Mouse (Mus musculus) forelimb bud, embryonic 11.5 days (tissue): Measurements from ENCODE around the gene Akap2.
A peak's percentile ranks its signal among the peaks of the same experiment; 100 is the strongest.

Experiments used
- DNase-seq: peaks from one replicate; pipeline ENCODE4 v3.0.0-alpha.2; 2012; ENCODE audit warnings: low read depth, low spot score

Akap2 gene

DNA sequence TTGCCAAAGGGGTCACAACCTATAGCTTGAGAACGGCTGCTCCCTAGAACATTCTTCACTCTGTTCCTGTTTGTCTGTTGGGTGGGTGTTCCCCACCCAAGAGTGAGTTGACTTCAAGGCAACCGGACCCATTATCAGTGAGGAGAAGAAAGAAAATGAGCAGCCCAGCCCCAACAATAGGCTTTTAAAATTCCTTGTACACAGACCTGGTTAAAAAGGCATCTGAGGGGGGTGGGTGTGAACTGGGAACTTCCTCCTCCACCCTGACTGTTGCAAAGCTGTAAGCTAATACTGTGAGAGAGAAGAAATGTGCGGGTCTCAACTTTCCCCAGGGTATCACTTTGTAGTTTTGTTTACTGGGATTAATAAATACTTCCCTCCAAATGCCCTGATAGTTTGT, 77.1 kb downstream of the Akap2 start:
- no peak for DNase-seq

DNA sequence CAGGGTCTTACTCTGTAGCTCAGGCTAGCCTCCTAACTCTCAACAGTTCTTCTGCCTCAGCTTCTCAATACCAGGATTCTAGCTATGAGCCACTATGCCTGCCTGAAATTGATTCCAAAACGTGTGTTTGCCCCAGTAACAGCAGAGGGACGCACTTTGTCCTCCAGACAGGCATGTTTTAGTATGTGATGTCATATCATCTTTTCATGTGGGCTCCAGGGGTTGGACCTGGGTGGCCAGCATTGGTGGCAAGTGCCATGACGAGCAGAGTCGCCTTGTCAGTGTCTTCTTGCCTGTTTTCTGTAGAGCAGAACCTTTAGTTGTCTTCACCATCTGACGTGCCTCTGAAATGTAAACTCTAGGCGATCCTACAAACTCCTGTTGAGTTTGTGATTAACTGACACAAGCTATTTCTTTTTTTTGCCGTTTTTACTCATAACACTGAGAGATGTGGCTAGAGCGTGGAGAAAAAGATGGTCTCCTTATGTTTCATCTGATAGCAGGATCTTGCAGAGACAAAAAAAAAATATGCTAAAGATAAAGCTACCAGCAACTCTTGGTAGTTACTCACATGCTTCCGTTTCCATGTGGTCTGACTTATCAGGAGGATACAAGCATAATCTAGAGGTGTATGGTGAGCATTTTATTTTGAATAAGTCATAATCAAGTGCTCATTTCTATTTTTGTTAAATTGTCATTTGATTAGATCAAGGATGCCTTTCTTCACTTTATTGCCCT, 80.3 kb downstream of the Akap2 start:
- no peak for DNase-seq

DNA sequence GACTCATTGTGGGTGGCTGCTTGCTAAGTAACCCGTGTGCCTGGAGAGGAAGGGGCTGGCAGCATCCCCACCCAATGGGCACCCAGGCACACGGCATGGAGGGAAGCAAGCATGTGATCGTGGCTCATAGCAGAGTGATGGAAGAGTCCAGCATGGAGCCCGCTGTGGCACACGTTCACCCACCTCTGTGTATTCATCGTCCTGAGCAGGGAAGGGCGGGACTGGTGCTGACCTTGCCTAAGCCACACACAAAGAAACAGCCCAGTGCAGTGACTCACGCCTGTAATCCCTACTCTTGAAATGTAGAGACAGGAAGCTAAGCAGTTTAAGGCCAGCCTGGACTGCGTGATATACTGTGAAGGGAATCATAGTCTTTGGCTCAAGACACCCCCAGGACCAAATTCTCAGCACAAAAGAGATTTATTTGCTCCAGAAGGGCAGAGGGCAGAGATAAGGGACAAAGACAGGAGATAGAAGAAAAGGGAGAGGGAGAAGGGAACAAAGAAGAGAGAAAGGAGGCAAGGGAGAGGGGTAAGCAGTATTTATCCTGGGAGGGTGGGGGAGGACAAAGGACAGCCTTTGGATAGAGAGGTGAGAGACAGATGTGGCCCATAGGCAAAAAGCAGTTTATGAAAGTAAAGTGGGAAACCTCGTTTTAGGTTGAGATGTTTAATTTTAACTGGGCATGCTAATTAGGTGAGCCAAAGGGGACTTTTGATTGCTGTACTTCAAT, 81.0 kb downstream of the Akap2 start:
- no peak for DNase-seq

DNA sequence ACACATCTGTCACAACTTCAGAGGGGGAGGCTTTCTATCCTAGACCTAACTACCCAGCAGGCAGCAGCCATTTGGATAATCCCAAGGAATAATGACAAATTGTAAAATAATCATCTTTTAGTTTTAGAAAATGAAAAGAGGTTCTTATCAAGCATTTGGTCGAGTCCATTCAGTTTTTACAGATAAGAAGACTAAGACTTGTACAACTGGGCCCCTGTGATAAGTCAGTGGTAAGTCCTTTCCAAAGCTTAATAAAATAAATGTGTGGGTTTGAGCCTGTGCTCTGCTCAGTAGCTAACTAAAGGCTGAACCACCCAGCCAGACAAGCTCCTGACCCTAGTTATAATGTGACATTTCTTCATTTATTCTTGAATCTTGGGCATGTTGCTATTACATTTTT, 81.8 kb downstream of the Akap2 start:
- no peak for DNase-seq

DNA sequence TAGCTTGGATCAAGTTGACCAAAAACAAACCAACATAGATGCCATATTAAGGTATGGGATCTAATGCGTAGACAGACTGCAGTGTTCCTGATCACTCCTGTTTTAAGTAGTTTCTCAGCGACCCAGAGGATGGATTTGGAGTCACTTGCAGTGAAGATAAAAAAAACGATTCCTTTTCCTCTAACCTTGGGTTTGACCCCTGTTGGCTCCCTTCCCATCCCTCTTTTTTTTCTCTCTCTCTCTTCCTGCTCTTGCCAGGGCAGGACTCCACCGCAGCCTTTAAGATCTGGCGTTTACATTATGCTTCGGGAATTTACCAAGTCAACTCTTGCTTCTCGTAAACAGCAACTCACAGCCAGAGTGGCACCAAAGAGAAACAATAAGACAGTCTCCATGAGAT, 83.8 kb downstream of the Akap2 start:
- no peak for DNase-seq

DNA sequence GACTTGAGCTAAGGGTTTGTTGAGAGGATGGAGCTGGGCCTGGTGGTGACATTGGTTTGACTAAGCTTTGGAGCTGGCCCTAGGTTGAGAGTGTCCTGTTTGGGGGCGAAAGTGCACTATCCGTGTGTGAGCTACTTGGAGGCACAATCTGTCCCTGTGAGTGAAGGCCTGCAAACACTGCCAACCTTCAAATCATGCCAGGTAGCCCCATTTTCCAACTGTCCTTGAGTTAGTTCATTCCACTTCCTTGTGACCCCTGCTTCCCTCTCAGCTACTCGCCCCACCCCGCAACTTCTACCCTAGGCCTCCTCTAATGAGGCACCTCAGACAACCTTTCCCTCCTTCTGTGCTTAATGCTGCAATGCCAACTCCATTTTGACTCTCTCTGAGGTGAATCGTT, 84.5 kb downstream of the Akap2 start:
- no peak for DNase-seq

DNA sequence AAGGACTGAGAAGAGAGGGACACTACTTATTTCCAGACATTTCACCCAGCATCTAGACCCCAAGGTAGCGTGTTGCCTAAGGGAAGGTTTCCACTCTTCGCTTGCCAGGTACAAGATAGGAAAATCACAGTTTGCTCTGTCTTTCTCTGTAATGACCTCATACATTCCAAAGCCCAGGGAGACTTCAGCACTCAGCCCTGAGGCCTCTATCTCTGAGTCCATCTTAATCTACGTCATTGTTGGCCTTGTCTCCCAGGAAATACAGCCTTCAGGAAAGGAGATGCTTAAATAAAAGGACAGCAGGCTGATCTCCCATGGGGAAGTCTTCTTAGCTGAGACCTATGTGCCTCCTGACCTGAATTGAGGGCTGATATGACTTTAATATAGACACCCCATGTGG, 85.0 kb downstream of the Akap2 start:
- DNase-seq = no peak

DNA sequence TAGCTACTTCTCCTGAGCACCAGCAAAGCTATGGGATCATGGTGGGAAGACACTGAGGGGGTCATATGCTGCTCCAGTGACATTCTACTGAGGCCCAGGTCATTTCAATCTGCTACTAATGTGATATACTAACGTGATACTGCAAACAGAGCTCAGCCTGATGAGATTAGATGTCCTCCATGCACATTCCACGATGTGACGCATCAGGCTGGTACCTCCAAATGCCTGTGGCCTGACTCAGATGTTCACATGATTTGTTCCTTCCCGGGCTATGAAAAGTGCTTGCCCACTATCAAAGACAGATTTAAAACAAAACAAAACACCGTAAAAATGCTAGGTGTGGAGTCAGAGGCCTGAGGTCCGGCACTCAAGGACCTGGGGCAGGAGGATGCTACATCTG, 87.4 kb downstream of the Akap2 start:
- DNase-seq = no peak

DNA sequence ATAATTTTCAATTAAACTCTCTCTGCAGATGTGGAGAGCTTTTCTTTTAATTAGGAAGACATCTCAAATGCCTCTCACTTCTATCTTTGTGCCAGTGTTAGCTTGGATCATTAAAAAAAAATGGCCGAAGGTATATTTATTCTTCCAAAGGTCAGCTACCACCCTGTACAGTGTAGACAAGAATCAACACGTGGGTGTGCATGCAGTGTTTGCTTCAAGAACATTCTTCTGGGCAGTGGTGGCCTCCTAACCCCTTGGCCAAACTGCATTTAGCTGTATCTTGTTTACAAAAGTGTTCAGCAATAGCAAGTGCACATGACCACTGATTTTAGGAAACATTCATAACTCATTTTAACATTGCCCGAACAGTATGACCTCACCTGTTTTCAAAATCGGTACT, 92.0 kb downstream of the Akap2 start:
- no peak for DNase-seq

DNA sequence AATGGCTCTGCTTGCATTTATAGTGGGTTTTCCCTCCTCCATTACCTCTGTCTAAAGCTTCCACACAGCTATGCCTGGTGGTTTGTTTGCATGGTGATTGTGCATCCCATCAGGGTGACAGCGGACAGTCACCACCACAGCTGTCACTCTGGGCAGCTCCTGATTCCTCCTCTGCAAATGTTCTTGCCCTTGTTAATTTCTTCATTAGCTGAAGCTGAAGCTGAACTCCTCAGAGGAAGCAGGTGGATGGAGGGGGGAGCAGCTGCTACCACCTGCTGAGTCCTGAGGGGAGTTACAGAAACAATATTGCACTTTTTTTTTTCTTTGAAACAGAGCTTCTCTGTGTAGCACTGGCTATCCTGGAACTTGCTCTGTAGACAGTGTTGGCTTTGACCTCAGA, 94.6 kb downstream of the Akap2 start:
- DNase-seq = no peak

DNA sequence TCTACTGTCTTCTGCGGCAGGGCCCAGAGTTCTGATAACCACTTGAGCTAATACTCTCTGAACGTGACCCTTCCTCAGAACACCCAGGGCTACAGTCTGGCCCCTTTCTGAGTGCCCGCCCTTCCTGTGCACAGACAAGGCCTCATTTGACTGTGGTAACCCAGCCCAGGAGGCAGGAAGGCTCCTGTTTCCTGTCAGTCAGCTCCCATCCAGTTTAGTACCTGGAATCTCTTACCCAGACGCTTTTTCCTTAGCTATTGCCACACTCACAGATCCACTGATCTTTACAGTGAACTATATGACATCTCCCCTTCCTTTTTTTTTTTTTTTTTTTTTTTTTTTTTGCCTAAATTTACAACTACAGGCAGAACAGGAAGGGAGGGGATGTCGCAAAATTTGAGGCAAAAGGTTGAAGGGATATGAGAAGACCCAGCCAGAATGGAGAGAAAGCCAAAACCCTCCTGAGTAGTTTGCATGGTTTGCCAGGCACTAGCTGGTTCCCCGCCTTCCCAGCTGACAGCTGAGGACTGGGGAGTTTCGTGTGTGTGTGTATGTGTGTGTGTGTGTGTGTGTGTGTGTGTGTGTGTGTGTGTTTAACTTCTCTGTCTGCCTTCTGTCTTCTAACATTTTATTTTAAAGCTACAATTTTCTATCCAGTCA, 95.6 kb downstream of the Akap2 start:
- no peak for DNase-seq

DNA sequence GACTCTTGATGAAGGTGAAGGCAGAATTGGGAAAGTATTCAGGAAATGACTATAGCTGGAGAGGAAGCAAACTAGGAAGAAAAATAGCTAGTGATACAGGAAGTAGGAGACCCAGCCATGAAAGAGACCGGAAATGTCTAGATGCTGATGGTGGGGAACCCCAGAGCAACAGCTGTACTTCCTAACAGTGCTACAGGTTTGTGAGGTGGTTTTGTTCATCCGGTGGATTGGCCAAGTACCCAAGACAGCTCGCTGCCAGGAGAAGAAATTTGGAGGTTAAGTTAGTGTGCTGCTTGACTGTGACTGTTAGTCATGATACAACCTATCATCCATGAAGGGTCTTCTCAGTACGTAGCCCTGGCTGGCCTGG, 96.1 kb downstream of the Akap2 start:
- no peak for DNase-seq

DNA sequence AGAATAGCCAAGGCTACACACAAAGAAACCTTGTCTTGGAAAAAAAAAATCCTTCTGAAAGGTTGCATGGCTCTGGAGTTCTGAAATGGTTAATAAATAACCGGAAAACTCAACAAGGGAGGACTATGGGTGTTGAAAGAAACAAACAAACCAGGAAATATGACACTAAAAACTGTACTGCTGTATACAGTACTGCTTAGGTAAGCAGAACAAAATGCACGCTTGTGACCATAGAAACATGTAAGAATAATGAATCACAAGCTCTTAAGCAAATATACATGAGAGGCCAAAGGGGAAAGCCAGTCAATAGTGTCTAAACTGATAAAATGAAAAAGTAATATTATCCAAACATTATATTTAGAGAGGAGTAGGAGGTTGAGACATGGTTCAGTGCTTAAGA, 97.9 kb downstream of the Akap2 start:
- DNase-seq = no peak

DNA sequence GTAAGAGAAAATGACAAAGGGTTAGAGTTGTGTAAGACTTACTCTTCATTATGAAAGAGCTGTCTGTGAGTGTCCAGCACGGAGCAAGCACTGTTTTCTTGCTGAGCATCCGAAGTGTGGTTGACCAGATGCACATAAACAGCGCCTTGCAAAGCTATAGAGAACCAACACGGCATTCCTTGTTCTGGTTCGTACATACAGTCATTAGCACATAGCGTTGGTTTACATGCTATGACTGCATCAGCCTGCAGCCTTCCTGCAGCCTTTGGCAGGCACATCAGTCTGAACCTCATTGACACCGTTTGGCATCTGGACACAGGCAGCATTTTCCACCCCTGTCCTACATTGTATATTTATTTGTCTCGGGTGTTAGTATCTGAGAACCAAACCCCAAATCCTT, 98.7 kb downstream of the Akap2 start:
- no peak for DNase-seq

DNA sequence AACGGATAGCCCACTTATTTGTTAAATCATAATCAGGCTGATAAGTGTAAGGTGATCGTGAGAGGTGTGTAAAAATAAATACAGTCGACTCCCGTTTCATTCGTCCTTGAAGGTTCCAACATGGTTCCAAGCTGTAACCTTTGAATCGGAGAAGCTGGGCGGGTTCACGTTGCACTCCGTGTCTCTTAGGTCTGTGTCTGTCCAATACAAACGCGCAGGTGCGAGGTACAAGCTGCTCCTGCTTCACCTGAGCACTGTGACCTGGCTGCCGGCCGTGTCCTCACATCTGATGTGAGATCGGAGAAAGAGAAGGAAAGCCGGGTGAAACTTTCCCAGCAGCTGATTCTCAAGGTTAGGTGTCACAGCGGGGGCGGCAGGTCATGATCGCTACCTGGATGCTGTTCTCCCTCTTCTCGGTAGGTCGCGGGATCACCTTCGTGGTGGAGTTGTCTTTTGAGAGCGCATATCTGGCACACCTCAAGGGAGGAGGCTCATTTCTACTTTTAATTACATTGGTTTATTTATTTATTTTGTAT, 103.5 kb downstream of the Akap2 start:
- no peak for DNase-seq

DNA sequence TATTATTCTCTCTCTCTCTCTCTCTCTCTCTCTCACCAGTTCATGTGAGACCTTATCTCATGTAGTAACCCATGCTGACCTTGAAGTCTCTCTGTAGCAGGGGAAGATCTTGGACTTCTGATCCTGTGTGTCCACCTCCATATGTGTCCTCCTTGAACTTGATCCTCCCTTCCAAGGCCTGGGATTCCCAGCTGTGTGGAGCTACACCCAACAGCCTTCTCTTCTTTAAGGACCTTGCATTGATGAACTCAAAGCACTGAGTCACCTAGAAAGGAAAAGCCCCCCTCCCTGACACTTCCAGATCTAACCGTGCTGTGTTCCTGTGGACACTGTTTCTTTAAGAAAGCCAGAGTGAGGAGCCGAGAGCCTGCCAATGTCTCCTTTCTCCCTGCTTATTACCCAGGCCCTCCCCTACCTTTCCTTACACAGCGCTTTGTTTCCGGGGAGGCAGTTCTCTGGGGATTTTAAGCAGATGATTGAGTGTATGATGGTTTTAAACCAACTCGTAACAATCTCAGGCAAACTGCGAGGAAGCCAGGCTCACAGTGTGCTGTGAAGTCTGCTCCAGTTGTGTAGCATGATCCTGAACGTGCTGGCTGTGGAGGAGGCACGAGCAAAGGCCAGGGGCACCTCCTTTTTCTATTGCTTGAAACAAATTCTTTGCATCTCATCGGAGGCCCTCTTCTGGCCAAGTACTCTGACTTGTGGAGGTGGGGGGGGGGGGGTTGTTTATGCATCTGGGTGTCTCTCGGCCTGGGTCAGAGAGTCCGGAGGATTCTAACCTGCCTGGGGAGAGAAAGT, 104.3 kb downstream of the Akap2 start:
- DNase-seq = no peak

DNA sequence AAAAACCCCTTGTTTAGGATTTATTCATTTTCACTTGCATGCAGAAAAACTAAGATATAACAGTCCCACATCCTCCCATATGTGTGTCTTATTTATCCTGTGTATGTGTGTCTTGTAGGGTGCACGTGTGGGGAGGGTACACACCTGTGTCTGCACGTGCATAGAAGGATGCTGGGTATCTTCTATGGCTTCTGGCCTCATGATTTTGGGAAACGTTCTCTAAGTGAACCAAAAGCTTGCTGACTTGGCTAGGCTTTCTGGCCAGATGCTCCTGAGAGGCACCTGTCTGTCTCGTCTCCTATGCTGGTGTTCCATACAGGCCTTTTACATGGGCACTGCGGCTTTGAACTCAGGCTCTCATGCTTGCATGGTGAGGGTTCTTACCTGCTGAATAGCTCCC, 105.2 kb downstream of the Akap2 start:
- no peak for DNase-seq

DNA sequence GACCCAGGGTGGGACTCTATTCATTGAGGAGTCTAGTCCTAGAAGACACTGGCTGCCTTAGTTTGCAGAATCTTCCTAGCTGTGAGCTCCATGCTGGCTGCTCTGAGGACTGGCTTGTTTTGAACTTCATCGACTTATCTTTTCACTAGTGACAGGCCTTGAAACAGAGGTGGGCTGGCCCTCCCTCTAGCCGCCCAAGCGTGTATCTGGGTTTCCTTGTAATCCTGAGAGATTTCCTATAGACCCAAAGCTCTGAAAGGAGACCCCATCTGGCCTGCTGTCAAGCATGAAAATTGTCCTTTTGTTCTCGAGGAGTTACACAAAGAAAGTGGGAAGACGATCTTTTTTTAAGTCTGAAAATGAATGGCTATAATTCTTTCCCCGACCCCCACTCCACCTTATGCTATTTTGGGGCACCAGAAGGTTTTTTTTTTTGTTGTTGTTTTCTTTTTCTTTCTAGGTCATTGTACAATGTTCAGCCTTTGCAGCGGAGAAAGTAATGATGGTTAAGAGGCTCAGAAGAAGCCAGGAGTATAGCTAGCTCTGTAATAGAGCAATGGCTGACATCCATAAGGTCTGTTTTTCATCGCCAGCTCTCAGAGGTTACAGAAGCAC, 107.3 kb downstream of the Akap2 start:
- DNase-seq = no peak

DNA sequence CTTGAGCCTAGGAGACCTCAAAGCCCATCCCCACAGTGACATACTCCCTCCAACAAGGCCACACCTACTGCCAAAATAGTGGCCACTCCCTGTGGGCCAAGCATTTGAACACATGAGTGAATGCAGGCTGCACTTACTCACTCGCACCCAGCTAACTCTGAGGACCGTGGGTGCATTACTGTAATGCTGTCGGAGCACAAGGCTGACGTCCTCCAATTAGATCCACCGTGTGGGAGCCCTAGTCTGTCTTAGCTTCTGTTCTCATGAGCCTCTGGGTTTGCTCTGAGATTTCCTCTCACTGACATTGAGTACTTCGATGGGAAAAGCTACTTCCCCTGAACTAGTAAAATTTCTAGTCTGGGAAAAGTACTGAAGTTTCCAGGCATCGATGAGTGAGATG, 108.8 kb downstream of the Akap2 start:
- DNase-seq = no peak

DNA sequence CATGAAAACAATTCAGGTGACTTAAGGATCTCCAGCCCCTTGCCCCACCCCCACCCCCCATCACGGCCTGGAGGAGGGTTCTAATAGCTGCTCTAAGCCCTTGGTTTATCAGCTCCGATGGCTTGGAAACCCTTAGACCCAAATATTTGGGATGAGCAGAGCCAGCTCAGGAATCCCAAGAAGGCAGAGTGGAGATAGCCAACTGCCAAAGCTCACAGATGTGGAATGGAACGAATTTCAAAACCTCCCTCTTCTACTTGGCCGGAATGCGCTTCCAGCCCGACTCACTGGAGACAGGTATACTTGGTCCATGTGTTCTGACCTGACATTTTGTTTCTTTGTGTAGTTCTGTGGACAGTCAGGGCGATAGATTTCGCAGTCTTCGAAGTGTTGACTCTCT, 111.7 kb downstream of the Akap2 start:
- DNase-seq = no peak

DNA sequence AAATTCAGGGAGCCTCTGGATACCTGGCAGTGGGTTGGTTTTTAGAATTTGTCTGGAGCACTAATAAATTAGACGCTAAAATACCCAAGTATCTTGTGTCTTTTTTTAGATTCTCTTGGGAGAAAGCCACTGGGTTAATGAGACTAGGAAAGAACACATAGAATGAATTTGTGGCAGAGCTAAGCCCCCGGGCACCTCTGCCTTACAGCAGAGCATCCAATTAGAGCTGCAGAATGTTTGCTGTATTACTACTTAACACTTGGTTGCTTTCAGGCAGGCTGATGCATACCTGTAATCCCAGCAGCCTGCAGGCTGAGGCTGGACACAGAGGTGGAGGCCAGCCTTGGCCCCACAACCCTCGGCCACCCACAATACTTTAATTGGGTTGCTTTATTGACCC, 112.3 kb downstream of the Akap2 start:
- DNase-seq = peak; percentile 45

DNA sequence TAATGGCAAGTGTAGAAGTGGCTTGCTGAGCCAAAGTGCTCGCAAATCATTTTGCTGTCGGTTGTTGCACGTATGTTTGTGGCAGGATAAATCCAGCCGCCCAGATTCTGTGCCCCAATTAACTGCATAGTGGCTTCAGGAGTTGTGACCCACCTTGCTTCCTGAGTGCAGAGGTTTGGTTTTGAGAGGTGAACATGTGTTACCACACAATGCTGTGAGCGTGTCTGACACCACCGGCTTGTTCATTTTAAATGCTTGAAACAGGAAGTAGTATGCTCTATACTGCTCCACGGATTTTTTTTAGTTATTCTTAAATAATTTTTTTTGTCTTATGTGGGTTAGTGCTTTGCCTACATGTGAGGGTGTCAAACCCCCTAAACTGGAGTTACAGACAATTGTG, 114.9 kb downstream of the Akap2 start:
- DNase-seq = peak; percentile 33
